Mouse (Mus musculus) small intestine, adult 2 months (tissue): ENCODE measurements around the gene Smim6.

Experiments
- CTCF ChIP-seq: fragments of 200-500 bp; IDR thresholded peaks from 2 replicates; pipeline ENCODE4 v1.5.1; 2012; ENCODE audit warnings: low read depth, mild to moderate bottlenecking, control low read depth, inconsistent platforms, low read length, moderate library complexity, mixed read lengths; ENCODE audit not compliant: insufficient replicate concordance, insufficient read length; ENCODE audit errors: extremely low read depth
- POLR2A ChIP-seq: fragments of 200-500 bp; IDR thresholded peaks from 2 replicates; pipeline ENCODE4 v1.6.1; 2012; ENCODE audit warnings: low read depth, mild to moderate bottlenecking, control low read depth, inconsistent platforms, low read length, moderate library complexity

DNA sequence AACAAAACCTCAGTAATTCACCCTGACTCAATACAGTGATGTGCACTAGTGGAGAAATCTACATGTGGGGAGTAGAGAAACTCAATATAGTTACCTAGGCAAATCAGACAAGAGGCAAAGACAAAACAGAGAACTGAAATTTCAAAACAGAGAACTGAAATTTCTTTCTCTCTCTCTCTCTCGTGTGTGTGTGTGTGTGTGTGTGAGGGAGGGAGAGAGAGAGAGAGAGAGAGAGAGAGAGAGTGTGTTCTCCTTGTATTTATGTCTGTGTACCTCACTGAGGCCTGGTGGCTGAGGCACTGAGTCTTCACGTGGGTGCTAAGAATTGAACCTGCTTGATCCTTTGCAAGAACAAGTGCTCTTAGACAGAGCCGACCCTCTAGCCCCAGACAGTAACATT lies 18.0 kb downstream of the Smim6 start:
- TF ChIP-seq CTCF = no peak
- TF ChIP-seq POLR2A = no peak
